Mouse (Mus musculus) intestine, embryonic 14.5 days (tissue): ENCODE measurements around the gene Mylpf. TPM values are rescaled to one million over a fixed set of nuclear protein-coding genes. Genes with fewer than 3 reads are reported as not detected.

ENCODE experiments used
- ATAC-seq: fragments of 200-750 bp; cut with Nextera tagmentation; replicated peaks from 2 replicates; pipeline ENCODE4 v1.8.0; 2017; ENCODE audit warnings: low read depth, moderate number of reproducible peaks, moderate TSS enrichment, moderate library complexity; ENCODE audit not compliant: low FRiP score, low TSS enrichment
- DNase-seq: peaks from one replicate; pipeline ENCODE4 v3.0.0-alpha.2; 2018; ENCODE audit warnings: low spot score
- H3K27ac ChIP-seq: fragments of 300-500 bp; sonication (generic); 2 replicates; pipeline ENCODE4 v1.5.1; 2014; ENCODE audit warnings: low read depth, mild to moderate bottlenecking, control low read depth
- H3K27me3 ChIP-seq: fragments of 300-500 bp; sonication (generic); replicated peaks from 2 replicates; pipeline ENCODE4 v1.6.1; 2014; ENCODE audit warnings: low read length, control low read depth; ENCODE audit not compliant: control insufficient read depth, insufficient read depth
- H3K36me3 ChIP-seq: fragments of 300-500 bp; sonication (generic); 2 replicates; pipeline ENCODE4 v1.6.1; 2014; ENCODE audit warnings: low read length, control low read depth; ENCODE audit not compliant: control insufficient read depth, insufficient read depth
- H3K4me1 ChIP-seq: fragments of 300-500 bp; sonication (generic); replicated peaks from 2 replicates; pipeline ENCODE4 v1.6.1; 2014; ENCODE audit warnings: low read length, control low read depth, mixed read lengths; ENCODE audit not compliant: control insufficient read depth, insufficient read depth
- H3K4me2 ChIP-seq: fragments of 300-500 bp; sonication (generic); 2 replicates; pipeline ENCODE4 v1.6.1; 2014; ENCODE audit warnings: low read length
- H3K4me3 ChIP-seq: fragments of 300-500 bp; sonication (generic); 2 replicates; pipeline ENCODE4 v1.5.1; 2014; ENCODE audit warnings: low read depth, low read length, control low read depth, mixed read lengths
- H3K9ac ChIP-seq: fragments of 300-500 bp; sonication (generic); 2 replicates; pipeline ENCODE4 v1.6.1; 2014; ENCODE audit warnings: mild to moderate bottlenecking, low read length
- H3K9me3 ChIP-seq: fragments of 300-500 bp; sonication (generic); 2 replicates; pipeline ENCODE4 v1.6.1; 2016; ENCODE audit warnings: low read length, control low read depth; ENCODE audit not compliant: control insufficient read depth
- WGBS: fragments of 180-500 bp; shearing (Covaris S2); extraction: QIAGEN DNeasy Blood & Tissue Kit; methylation state at CpG from one replicate; pipeline ENCODE4 v1.1.7; 2014; 5-methylcytosine and 5-hydroxymethylcytosine counted together
- polyA plus RNA-seq: library from polyadenylated mRNA; unstranded; fragments of >200 nt; fragmentation: Nextera tagmentation; extraction: Ambion mirVana; gene quantifications from 2 replicates; pipeline ENCODE4 v1.2.1, GENCODE M21; 2014

Gene Mylpf
- polyA plus RNA-seq, 1 experiment from 2014 or later: 12.9 TPM

- Histone ChIP-seq H3K9me3 (no peaks in the 10 kb centered on the region), H3K27ac (no peak overlapping the region), H3K4me2 (no peak overlapping the region), H3K9ac (no peak overlapping the region), H3K27me3 (no peaks in the 10 kb centered on the region), H3K4me3 (no peak overlapping the region), H3K36me3 (peaks cover 9% of the 10 kb centered on the region; the same call in 1 of the 2 replicates), H3K4me1 (peaks cover 10% of the 10 kb centered on the region)
- DNase-seq (no peak), ATAC-seq (no peak)
- WGBS: 90% methylated on average over 5 of the region's 5 CpGs
Observed at GRCm38 (mm10) chr7:127256518-127256917, 47.8 kb downstream of the Mylpf start.

- Histone ChIP-seq H3K4me2 (peak overlapping the region; percentile 83), H3K27me3 (no peaks in the 10 kb centered on the region), H3K4me3 (peak overlapping the region; percentile 74), H3K9me3 (no peaks in the 10 kb centered on the region), H3K9ac (peak overlapping the region; percentile 70; the same call in 1 of the 2 replicates), H3K36me3 (peaks cover 9% of the 10 kb centered on the region; the same call in 1 of the 2 replicates), H3K27ac (no peak overlapping the region), H3K4me1 (peaks cover 10% of the 10 kb centered on the region)
- 75% methylated on average over 8 of the region's 8 CpGs for WGBS
- DNase-seq (no peak), ATAC-seq (no peak)
Observed at GRCm38 (mm10) chr7:127259186-127259905, 50.7 kb downstream of the Mylpf start.

DNA sequence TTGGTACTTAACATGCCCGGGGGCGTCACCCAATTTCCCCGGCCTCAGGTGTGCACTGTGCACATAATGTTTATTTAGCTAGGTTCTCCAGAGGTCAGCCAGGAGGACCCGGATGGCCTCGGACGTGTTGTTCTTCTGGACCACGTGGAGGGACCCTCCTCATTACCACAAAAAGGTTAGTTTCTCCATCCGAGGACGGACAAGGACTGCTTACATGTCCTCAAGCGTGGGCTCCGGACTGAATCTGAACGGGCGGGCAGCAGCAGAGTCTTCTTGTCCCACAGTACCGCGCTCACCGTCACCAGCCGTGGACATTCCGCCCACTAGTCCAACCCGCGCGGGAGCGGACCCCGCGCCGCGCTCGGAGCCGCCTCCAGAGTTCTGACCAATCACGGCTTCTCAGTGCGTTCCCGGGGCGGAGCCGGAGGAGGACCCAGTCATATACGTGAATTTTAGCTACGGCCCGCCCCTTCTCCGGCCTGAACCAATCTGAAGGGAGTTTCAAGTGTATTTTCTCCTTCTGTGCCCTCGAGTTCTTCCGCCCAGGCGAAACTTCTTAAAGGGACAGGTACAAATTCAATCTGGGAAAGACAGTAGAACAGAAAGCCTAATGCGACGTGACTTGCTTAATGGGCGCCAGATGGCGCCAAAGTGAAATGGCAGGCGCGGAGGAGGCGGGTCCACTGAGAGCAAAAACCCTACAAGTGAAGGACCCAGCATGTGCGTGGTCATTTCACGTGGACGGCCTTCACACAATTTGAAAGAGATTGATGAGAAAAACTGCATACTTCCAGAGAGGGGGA, 51.8 kb downstream of the Mylpf start, which contains the start of gene Dctpp1:
Gene Dctpp1 (minus strand): TSS at position 401 of the 803 bp plus-strand sequence.
- WGBS: under 1% methylated on average over 50 of the region's 50 CpGs
- peak within 1 kb of the TSS; percentile 70 for H3K9ac ChIP-seq

GRCm38 (mm10) chr7:127262218-127262961, 53.7 kb downstream of the Mylpf start:
- Histone ChIP-seq H3K27ac (no peak overlapping the region), H3K36me3 (peaks cover 1% of the 10 kb centered on the region; the same call in 1 of the 2 replicates), H3K4me3 (no peak overlapping the region), H3K9ac (no peak overlapping the region), H3K4me2 (no peak overlapping the region), H3K9me3 (no peaks in the 10 kb centered on the region), H3K4me1 (peaks cover 3% of the 10 kb centered on the region; the same call in 1 of the 2 replicates), H3K27me3 (no peaks in the 10 kb centered on the region)
- DNase-seq (no peak), ATAC-seq (no peak)
- 84% methylated on average over 10 of the region's 10 CpGs for WGBS

More for the DNA sequence above, 51.8 kb downstream of the Mylpf start, which contains the start of gene Dctpp1:
- DNase-seq: peak; percentile 95
- peak; percentile 99 for ATAC-seq
- H3K27ac ChIP-seq: peak within 1 kb of the TSS; percentile 57; the same call in 1 of the 2 replicates
- peak within 1 kb of the TSS; percentile 74 for H3K4me3 ChIP-seq
- peaks cover 9% of the 10 kb centered on the region; the same call in 1 of the 2 replicates for H3K36me3 ChIP-seq
- H3K27me3 ChIP-seq: no peaks in the 10 kb centered on the region
- peak within 1 kb of the TSS; percentile 83 for H3K4me2 ChIP-seq
- peaks cover 3% of the 10 kb centered on the region; the same call in 1 of the 2 replicates for H3K4me1 ChIP-seq
- H3K9me3 ChIP-seq: no peaks in the 10 kb centered on the region

DNA sequence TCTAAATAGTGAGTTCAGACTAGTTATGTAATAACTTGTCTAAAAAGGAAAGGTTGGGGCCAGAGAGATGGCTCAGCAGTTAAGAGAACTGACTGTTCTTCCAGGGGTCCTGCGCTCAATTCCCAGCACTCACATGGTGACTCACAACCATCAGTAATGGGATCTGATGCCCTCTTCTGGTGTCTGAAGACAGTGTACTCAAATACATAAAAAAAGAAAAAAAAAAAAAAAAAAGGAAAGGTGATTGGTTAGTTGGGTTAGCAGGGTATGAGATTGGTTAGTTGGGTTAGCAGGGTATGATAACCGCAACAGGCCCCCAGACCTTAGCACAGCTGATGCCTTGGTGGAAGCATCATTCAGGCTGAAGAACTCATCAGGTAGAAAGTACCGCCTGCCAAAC, 54.8 kb downstream of the Mylpf start:
- WGBS: 98% methylated on average over 3 of the region's 3 CpGs
- no peak overlapping the region for H3K4me3 ChIP-seq
- H3K9me3 ChIP-seq: 0 out of 2 replicates have a peak, but pooled peaks cover 5% of the 10 kb centered on the region

More for the DNA sequence above, 54.8 kb downstream of the Mylpf start:
- H3K36me3 ChIP-seq: no peaks in the 10 kb centered on the region
- no peak overlapping the region for H3K4me2 ChIP-seq
- H3K4me1 ChIP-seq: peaks cover 3% of the 10 kb centered on the region; the same call in 1 of the 2 replicates
- H3K9ac ChIP-seq: no peak overlapping the region
- DNase-seq (no peak), ATAC-seq (no peak)
- no peaks in the 10 kb centered on the region for H3K27me3 ChIP-seq
- H3K27ac ChIP-seq: no peak overlapping the region

Other genes with a start within 250 kb of the Mylpf start
- gene Cdipt, start 233.0 kb upstream of the Mylpf start, polyA plus RNA-seq: 105 and 109 TPM in 2 replicates
- gene Cdiptos, start 232.8 kb upstream of the Mylpf start, polyA plus RNA-seq: 2.2 and 2.5 TPM in 2 replicates
- gene Mvp, start 194.3 kb upstream of the Mylpf start, polyA plus RNA-seq: 27.4 and 29.6 TPM in 2 replicates
- 0.45 and 0.86 TPM in 2 replicates for gene Pagr1b, start 192.4 kb upstream of the Mylpf start, polyA plus RNA-seq
- 43.9 and 47.7 TPM in 2 replicates for gene Pagr1a, start 191.5 kb upstream of the Mylpf start, polyA plus RNA-seq
- gene Gm42742, start 187.8 kb upstream of the Mylpf start, polyA plus RNA-seq: 41.8 and 46.3 TPM in 2 replicates
- 9.2 and 9.5 TPM in 2 replicates for gene Prrt2, start 187.7 kb upstream of the Mylpf start, polyA plus RNA-seq
- 55.1 and 61.9 TPM in 2 replicates for gene Maz, start 181.9 kb upstream of the Mylpf start, polyA plus RNA-seq
- gene Kif22, start 166.4 kb upstream of the Mylpf start, polyA plus RNA-seq: 115 and 129 TPM in 2 replicates
- 0.30 TPM in 1 of 2 replicates, not detected in the other for gene Zg16, start 121.6 kb upstream of the Mylpf start, polyA plus RNA-seq
- 2.6 and 3.9 TPM in 2 replicates for gene AI467606, start 117.5 kb upstream of the Mylpf start, polyA plus RNA-seq
- gene Qprt, start 86.7 kb upstream of the Mylpf start, polyA plus RNA-seq: 2.9 TPM in 2 replicates
- 0.22 and 0.39 TPM in 2 replicates for gene Spn, start 71.1 kb upstream of the Mylpf start, polyA plus RNA-seq
- 44.4 and 46.9 TPM in 2 replicates for gene Cd2bp2, start 12.8 kb upstream of the Mylpf start, polyA plus RNA-seq
- gene Tbc1d10b, start 422 bp upstream of the Mylpf start, polyA plus RNA-seq: 21.3 and 21.4 TPM in 2 replicates
- 16.8 and 18.5 TPM in 2 replicates for gene Zfp553, start 24.2 kb downstream of the Mylpf start, polyA plus RNA-seq
- 12.9 and 14.4 TPM in 2 replicates for gene Sept1, start 24.2 kb downstream of the Mylpf start, polyA plus RNA-seq
- 47.6 and 52.2 TPM in 2 replicates for gene Zfp771, start 35.4 kb downstream of the Mylpf start, polyA plus RNA-seq
- 280 and 305 TPM in 2 replicates for gene Dctpp1, start 51.8 kb downstream of the Mylpf start, polyA plus RNA-seq
- 153 and 183 TPM in 2 replicates for gene Sephs2, start 65.2 kb downstream of the Mylpf start, polyA plus RNA-seq
- 1.6 and 2.1 TPM in 2 replicates for gene Itgal, start 87.4 kb downstream of the Mylpf start, polyA plus RNA-seq
- gene Zfp768, start 136.7 kb downstream of the Mylpf start, polyA plus RNA-seq: 4.2 and 4.5 TPM in 2 replicates
- gene Zfp747, start 167.2 kb downstream of the Mylpf start, polyA plus RNA-seq: 9.8 and 11.3 TPM in 2 replicates
- 6.2 and 7.4 TPM in 2 replicates for gene 9130019O22Rik, start 178.3 kb downstream of the Mylpf start, polyA plus RNA-seq
- 9.2 and 9.7 TPM in 2 replicates for gene E430018J23Rik, start 184.7 kb downstream of the Mylpf start, polyA plus RNA-seq
- 9.6 and 10.6 TPM in 2 replicates for gene Zfp764, start 197.9 kb downstream of the Mylpf start, polyA plus RNA-seq
- 24.1 and 25.2 TPM in 2 replicates for gene Zfp688, start 213.2 kb downstream of the Mylpf start, polyA plus RNA-seq
- gene Zfp689, start 240.3 kb downstream of the Mylpf start, polyA plus RNA-seq: 6.7 and 7.6 TPM in 2 replicates